Mouse (Mus musculus) hindbrain, embryonic 15.5 days (tissue): ENCODE measurements at regions not wholly inside any gene's neighbourhood (a gene's known extent, or its start where the extent isn't known, plus 50 kb on each side); places are given as distances from the start of the nearest gene placed in this dataset.

ENCODE experiments used
- ATAC-seq: fragments of 200-750 bp; cut with Nextera tagmentation; 2 replicates; pipeline ENCODE4 v1.8.0; 2017; ENCODE audit warnings: low read depth, moderate number of reproducible peaks, moderate TSS enrichment; ENCODE audit not compliant: low FRiP score
- H3K27ac ChIP-seq: fragments of 300-500 bp; sonication (generic); replicated peaks from 2 replicates; pipeline ENCODE4 v1.5.1; 2015; ENCODE audit warnings: mild to moderate bottlenecking, inconsistent platforms
- H3K27me3 ChIP-seq: fragments of 300-500 bp; sonication (generic); 2 replicates; pipeline ENCODE4 v1.6.1; 2015; ENCODE audit warnings: control low read depth, inconsistent platforms
- H3K36me3 ChIP-seq: fragments of 300-500 bp; sonication (generic); 2 replicates; pipeline ENCODE4 v1.6.1; 2015; ENCODE audit warnings: control low read depth, inconsistent platforms
- H3K4me1 ChIP-seq: fragments of 300-500 bp; sonication (generic); replicated peaks from 2 replicates; pipeline ENCODE4 v1.6.1; 2015; ENCODE audit warnings: control low read depth, inconsistent platforms
- H3K4me2 ChIP-seq: fragments of 300-500 bp; sonication (generic); 2 replicates; pipeline ENCODE4 v1.6.1; 2015; ENCODE audit warnings: moderate library complexity, mild to moderate bottlenecking, inconsistent platforms
- H3K4me3 ChIP-seq: fragments of 300-500 bp; sonication (generic); 2 replicates; pipeline ENCODE4 v1.5.1; 2015; ENCODE audit warnings: mild to moderate bottlenecking, inconsistent platforms
- H3K9ac ChIP-seq: fragments of 300-500 bp; sonication (generic); 2 replicates; pipeline ENCODE4 v1.6.1; 2015; ENCODE audit warnings: inconsistent platforms
- H3K9me3 ChIP-seq: fragments of 300-500 bp; sonication (generic); 2 replicates; pipeline ENCODE4 v1.6.1; 2016; ENCODE audit warnings: control low read depth, inconsistent platforms
- WGBS: fragments of 180-500 bp; shearing (Covaris S2); methylation state at CpG from one replicate; pipeline ENCODE4 v1.1.7; 2015; 5-methylcytosine and 5-hydroxymethylcytosine counted together

DNA sequence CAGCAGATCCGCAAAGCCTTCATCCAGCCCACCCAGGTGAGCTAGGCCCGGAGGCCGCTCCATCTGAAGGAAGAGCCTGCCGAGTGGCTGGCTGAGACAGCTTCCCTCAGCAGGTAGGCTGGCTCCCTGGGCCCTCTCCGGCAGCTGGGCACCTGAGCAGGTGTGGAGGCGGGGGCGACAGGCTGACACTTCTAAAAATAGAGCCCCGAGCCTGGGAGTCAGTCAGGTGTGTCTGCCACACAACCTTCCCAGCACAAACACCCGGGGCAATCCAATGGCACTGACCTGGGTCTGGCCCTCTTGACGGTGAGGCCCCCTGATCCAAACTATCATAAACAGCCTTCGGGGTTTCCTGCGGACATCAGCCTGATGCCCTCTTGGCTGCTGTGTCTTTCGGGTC, 58.5 kb downstream of the Zfp36l2 start:
- ATAC-seq, result no peak
- WGBS, result 86% methylated on average over 13 of the region's 13 CpGs
- Histone ChIP-seq H3K36me3 (no peaks in the 10 kb centered on the region), H3K9me3 (no peaks in the 10 kb centered on the region), H3K9ac (no peak overlapping the region), H3K4me2 (no peak overlapping the region), H3K27ac (no peak overlapping the region), H3K27me3 (no peaks in the 10 kb centered on the region), H3K4me1 (no peaks in the 10 kb centered on the region), H3K4me3 (no peak overlapping the region)

GRCm38 (mm10) chr17:84128262-84128661, 59.5 kb downstream of the Zfp36l2 start:
- Histone ChIP-seq H3K4me2 (no peak overlapping the region), H3K36me3 (no peaks in the 10 kb centered on the region), H3K27me3 (no peaks in the 10 kb centered on the region), H3K4me1 (no peaks in the 10 kb centered on the region), H3K9ac (no peak overlapping the region), H3K9me3 (no peaks in the 10 kb centered on the region), H3K27ac (no peak overlapping the region), H3K4me3 (no peak overlapping the region)
- no peak for ATAC-seq
- 84% methylated on average over 5 of the region's 5 CpGs for WGBS

DNA sequence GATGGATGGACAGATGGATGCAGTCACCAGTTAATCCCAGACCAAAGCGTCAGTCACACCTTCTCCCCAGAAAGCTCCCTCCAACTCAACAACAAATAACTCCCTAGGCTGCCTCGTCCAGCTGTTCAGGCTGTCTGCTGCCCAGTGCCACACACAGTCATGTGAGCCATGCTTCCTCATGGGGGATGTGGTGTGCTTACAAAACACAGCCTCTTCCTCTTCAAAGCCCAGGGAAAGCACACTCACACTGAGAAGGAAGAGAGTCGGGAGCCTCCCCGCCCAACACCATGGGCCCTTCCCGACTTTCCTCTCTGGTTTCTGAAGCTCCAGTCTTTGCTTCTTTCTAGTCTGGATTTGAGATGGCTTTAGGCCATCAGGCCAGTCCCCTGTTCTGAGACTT, 61.6 kb downstream of the Zfp36l2 start:
- no peak for ATAC-seq
- H3K4me2 ChIP-seq, result no peak overlapping the region
- H3K27ac ChIP-seq, result no peak overlapping the region
- no peak overlapping the region for H3K9ac ChIP-seq
- H3K36me3 ChIP-seq, result no peaks in the 10 kb centered on the region
- H3K27me3 ChIP-seq, result no peaks in the 10 kb centered on the region
- no peak overlapping the region for H3K4me3 ChIP-seq
- no peaks in the 10 kb centered on the region for H3K9me3 ChIP-seq
- H3K4me1 ChIP-seq, result no peaks in the 10 kb centered on the region
- WGBS, result 76% methylated on average over 5 of the region's 5 CpGs

DNA sequence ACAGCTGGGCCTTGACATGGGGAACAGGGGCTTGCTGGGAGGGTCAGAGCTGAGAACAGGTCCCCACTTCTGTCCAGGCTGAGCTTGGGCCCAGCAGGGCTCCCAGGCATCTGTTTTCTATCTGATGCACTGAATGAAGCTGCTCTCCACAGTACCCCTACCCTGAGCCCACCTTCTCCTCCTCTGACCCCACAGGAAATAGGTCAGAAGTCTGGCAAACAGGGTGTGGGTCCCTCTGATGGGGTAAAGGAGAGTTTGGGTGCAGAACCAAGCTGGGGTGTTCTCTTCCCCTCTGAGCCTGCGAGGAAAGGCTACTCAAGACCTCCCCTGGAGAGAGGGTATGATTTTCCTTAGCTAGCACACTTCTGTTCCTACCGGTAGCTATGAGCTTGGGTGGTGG, 64.6 kb downstream of the Zfp36l2 start:
- no peak for ATAC-seq
- H3K4me2 ChIP-seq, result no peak overlapping the region
- H3K4me3 ChIP-seq, result no peak overlapping the region
- no peaks in the 10 kb centered on the region for H3K27me3 ChIP-seq
- WGBS, result 70% methylated on average over 2 of the region's 2 CpGs
- no peak overlapping the region for H3K9ac ChIP-seq
- no peaks in the 10 kb centered on the region for H3K36me3 ChIP-seq
- no peaks in the 10 kb centered on the region for H3K9me3 ChIP-seq
- no peak overlapping the region for H3K27ac ChIP-seq
- no peaks in the 10 kb centered on the region for H3K4me1 ChIP-seq

GRCm38 (mm10) chr17:84122486-84123131, 65.1 kb downstream of the Zfp36l2 start:
- Histone ChIP-seq H3K4me2 (no peak overlapping the region), H3K27ac (no peak overlapping the region), H3K27me3 (no peaks in the 10 kb centered on the region), H3K4me3 (no peak overlapping the region), H3K4me1 (no peaks in the 10 kb centered on the region), H3K9ac (no peak overlapping the region), H3K36me3 (no peaks in the 10 kb centered on the region), H3K9me3 (no peaks in the 10 kb centered on the region)
- ATAC-seq, result no peak
- WGBS, result 85% methylated on average over 6 of the region's 6 CpGs

DNA sequence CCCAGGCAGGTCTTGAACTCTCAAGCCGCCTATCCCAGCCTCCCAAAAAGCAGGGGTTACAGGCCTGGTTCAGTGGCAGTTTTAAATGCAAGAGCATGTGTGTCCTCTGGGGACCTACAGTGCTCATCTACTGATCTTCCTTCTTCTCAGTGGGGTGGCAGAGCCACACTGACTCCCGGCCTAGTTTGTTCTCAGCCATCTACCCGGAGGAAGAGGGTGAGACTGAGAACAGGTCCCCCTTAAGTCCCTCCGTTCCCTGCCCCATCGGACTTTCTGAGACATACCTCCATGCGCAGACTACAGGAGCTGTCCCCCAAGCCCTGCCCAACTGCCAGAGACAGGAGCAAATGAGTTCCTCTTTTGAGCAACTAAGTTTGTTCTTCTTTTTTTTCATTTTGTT, 66.5 kb downstream of the Zfp36l2 start:
- WGBS, result 73% methylated on average over 6 of the region's 6 CpGs
- no peak overlapping the region for H3K9ac ChIP-seq
- H3K4me2 ChIP-seq, result no peak overlapping the region
- no peak overlapping the region for H3K4me3 ChIP-seq
- no peaks in the 10 kb centered on the region for H3K36me3 ChIP-seq
- H3K9me3 ChIP-seq, result no peaks in the 10 kb centered on the region
- H3K4me1 ChIP-seq, result no peaks in the 10 kb centered on the region
- no peak overlapping the region for H3K27ac ChIP-seq
- no peak for ATAC-seq
- no peaks in the 10 kb centered on the region for H3K27me3 ChIP-seq

DNA sequence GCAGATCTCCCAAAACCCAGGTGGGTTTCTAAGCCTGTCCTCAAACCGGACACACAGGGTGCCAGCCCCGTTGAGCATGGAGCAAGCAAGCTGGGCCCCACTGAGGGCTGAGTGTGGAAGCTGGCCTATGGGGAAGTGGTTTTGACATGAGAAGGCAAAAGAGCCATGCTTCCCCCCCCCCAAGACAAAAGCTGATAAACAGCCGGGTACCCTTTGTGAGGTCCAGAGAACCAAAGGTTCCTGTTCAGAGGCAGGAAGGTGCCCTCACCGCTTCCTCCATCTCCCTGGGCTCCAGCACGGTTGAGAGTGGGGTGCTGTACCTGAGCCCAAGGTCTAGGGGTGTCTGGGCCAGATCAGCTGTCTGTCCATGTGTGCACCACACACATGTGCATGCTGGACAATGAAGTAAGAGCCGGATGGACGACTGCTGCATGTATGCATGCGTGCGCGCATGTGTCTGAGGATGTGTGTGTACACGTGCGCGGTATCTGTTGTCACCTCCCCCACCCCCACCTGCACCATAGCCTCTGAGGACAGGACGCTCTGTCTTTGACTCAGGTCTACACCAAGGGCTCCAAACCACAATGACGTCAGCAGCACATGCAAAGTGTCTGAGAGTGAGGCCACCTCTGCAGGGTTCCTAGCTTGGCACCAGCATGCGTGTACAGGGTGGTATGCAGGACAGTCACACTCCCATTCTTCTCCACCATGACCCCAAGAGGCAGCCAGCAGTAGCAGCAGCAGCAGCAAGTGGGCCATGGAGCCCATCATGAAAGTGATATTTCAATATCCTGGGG, 68.3 kb downstream of the Zfp36l2 start:
- Histone ChIP-seq H3K9me3 (no peaks in the 10 kb centered on the region), H3K27me3 (no peaks in the 10 kb centered on the region), H3K4me2 (no peak overlapping the region), H3K9ac (no peak overlapping the region), H3K27ac (no peak overlapping the region), H3K36me3 (no peaks in the 10 kb centered on the region), H3K4me3 (no peak overlapping the region), H3K4me1 (0 out of 2 replicates have a peak, but pooled peaks cover 4% of the 10 kb centered on the region)
- 90% methylated on average over 16 of the region's 16 CpGs for WGBS
- ATAC-seq, result no peak

- Histone ChIP-seq H3K27ac (no peak overlapping the region), H3K9me3 (no peaks in the 10 kb centered on the region), H3K4me2 (no peak overlapping the region), H3K9ac (no peak overlapping the region), H3K36me3 (no peaks in the 10 kb centered on the region), H3K4me3 (no peak overlapping the region), H3K27me3 (no peaks in the 10 kb centered on the region), H3K4me1 (0 out of 2 replicates have a peak, but pooled peaks cover 4% of the 10 kb centered on the region)
- WGBS, result 50% methylated on average over 1 of the region's 1 CpGs
- ATAC-seq, result no peak
Observed at GRCm38 (mm10) chr17:84118781-84119180, 69.0 kb downstream of the Zfp36l2 start.

DNA sequence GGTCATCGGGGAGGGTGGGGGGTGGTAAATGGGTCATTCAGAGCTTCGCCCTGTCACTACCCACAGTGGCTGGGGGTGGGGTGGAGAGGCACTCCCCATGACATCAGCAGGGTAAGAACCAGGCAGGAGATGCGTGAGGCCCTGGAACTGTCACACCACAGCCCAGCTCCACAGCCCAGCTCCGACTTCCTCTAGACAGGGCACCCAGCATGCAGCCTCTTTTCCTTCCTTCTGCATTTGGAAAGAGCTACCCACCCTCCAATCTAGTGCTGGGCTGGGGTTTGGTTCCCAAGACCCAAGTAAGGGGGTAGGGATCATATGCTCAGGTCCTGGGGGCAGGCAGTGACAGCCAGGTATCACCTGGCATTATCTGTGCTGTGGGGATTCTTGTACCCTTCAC, 69.5 kb downstream of the Zfp36l2 start:
- no peak overlapping the region for H3K4me3 ChIP-seq
- ATAC-seq, result no peak
- H3K9ac ChIP-seq, result no peak overlapping the region
- no peaks in the 10 kb centered on the region for H3K9me3 ChIP-seq
- 0 out of 2 replicates have a peak, but pooled peaks cover 4% of the 10 kb centered on the region for H3K4me1 ChIP-seq
- H3K4me2 ChIP-seq, result no peak overlapping the region
- H3K27ac ChIP-seq, result no peak overlapping the region
- H3K36me3 ChIP-seq, result no peaks in the 10 kb centered on the region
- H3K27me3 ChIP-seq, result no peaks in the 10 kb centered on the region
- WGBS, result 83% methylated on average over 4 of the region's 4 CpGs

DNA sequence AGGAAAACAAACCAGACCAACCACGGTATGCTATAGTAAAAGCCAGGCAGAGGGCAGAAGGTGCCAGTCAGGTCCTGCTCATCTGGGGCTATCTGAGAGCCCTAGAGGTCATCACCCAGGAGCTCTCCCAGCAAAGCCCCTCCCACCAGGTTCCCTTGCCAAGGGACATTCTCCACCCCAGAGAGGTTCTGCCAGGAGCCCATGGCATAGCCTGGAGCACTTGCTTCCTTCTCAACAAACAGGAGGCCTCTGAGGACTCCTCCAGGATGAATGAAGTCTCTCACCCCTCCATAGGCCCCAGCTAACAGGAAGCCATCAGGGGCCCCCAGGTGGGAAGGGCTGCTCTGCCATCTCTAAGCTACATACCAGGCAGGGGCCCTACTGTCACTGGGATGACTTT, 70.0 kb downstream of the Zfp36l2 start:
- Histone ChIP-seq H3K4me2 (no peak overlapping the region), H3K4me1 (peaks cover 4% of the 10 kb centered on the region; the same call in 1 of the 2 replicates), H3K27ac (no peak overlapping the region), H3K9me3 (no peaks in the 10 kb centered on the region), H3K27me3 (no peaks in the 10 kb centered on the region), H3K9ac (no peak overlapping the region), H3K36me3 (no peaks in the 10 kb centered on the region), H3K4me3 (no peak overlapping the region)
- WGBS, result 83% methylated on average over 1 of the region's 1 CpGs
- no peak for ATAC-seq

GRCm38 (mm10) chr17:84116340-84117279, 71.1 kb downstream of the Zfp36l2 start:
- Histone ChIP-seq H3K9me3 (no peaks in the 10 kb centered on the region), H3K9ac (no peak overlapping the region), H3K36me3 (no peaks in the 10 kb centered on the region), H3K27ac (no peak overlapping the region), H3K27me3 (no peaks in the 10 kb centered on the region), H3K4me2 (no peak overlapping the region), H3K4me3 (no peak overlapping the region), H3K4me1 (peaks cover 4% of the 10 kb centered on the region; the same call in 1 of the 2 replicates)
- 89% methylated on average over 17 of the region's 17 CpGs for whole genome bisulfite sequencing
- no peak for ATAC-seq

DNA sequence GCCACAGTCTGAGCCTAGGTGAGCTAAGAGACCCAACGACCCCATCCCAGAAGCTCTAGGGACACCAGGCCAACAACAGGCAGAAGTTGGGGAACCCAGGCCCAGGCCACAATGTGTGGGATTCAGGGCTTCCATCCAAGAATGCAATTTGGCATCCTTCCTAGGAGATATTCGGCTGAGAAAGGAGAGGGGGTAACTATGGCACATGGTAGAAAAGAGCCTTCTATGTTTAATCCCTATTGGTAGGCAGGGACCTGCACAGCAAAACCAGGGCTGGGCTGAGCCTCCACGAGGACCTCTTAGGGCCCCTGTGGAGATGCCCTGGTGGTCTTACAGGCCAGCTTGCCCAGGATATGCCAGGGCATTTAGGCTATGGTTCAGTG, 71.8 kb downstream of the Zfp36l2 start:
- H3K4me2 ChIP-seq, result no peak overlapping the region
- no peaks in the 10 kb centered on the region for H3K36me3 ChIP-seq
- no peak overlapping the region for H3K9ac ChIP-seq
- WGBS, result 56% methylated on average over 3 of the region's 3 CpGs
- no peak for ATAC-seq
- no peak overlapping the region for H3K27ac ChIP-seq
- H3K4me3 ChIP-seq, result no peak overlapping the region
- no peaks in the 10 kb centered on the region for H3K27me3 ChIP-seq
- no peaks in the 10 kb centered on the region for H3K9me3 ChIP-seq
- peaks cover 4% of the 10 kb centered on the region; the same call in 1 of the 2 replicates for H3K4me1 ChIP-seq
